Mouse (Mus musculus) kidney, embryonic 14.5 days (tissue): ENCODE results near the gene Cipc. TPM values are rescaled to one million over a fixed set of nuclear protein-coding genes. Genes with fewer than 3 reads are reported as not detected.

Experiments used
- ATAC-seq: fragments of 200-750 bp; cut with Nextera tagmentation; 2 replicates; pipeline ENCODE4 v1.8.0; 2017; ENCODE audit warnings: moderate number of reproducible peaks, mild to moderate bottlenecking, moderate TSS enrichment, moderate library complexity; ENCODE audit not compliant: low FRiP score, low TSS enrichment
- H3K27ac ChIP-seq: fragments of 300-500 bp; sonication (generic); 2 replicates; pipeline ENCODE4 v1.5.1; 2014; ENCODE audit warnings: low read depth, mild to moderate bottlenecking, low read length, moderate library complexity, mixed read lengths
- H3K27me3 ChIP-seq: fragments of 300-500 bp; sonication (generic); 2 replicates; pipeline ENCODE4 v1.6.1; 2014; ENCODE audit warnings: mild to moderate bottlenecking, low read length; ENCODE audit not compliant: control insufficient read depth, insufficient read depth
- H3K36me3 ChIP-seq: fragments of 300-500 bp; sonication (generic); 2 replicates; pipeline ENCODE4 v1.6.1; 2014; ENCODE audit warnings: low read length, mixed read lengths; ENCODE audit not compliant: control insufficient read depth, insufficient read depth
- H3K4me1 ChIP-seq: fragments of 300-500 bp; sonication (generic); 2 replicates; pipeline ENCODE4 v1.6.1; 2014; ENCODE audit warnings: low read length, mixed read lengths; ENCODE audit not compliant: control insufficient read depth, insufficient read depth
- H3K4me2 ChIP-seq: fragments of 300-500 bp; sonication (generic); replicated peaks from 2 replicates; pipeline ENCODE4 v1.6.1; 2014; ENCODE audit warnings: low read depth, mild to moderate bottlenecking, low read length
- H3K4me3 ChIP-seq: fragments of 300-500 bp; sonication (generic); 2 replicates; pipeline ENCODE4 v1.5.1; 2014; ENCODE audit warnings: mild to moderate bottlenecking, low read length
- H3K9ac ChIP-seq: fragments of 300-500 bp; sonication (generic); 2 replicates; pipeline ENCODE4 v1.6.1; 2014; ENCODE audit warnings: low read depth, mild to moderate bottlenecking, low read length, moderate library complexity
- H3K9me3 ChIP-seq: fragments of 300-500 bp; sonication (generic); 2 replicates; pipeline ENCODE4 v1.6.1; 2016; ENCODE audit warnings: low read length; ENCODE audit not compliant: control insufficient read depth
- WGBS: fragments of 180-500 bp; shearing (Covaris S2); extraction: QIAGEN DNeasy Blood & Tissue Kit; methylation state at CpG from one replicate; pipeline ENCODE4 v1.1.7; 2014; 5-methylcytosine and 5-hydroxymethylcytosine counted together
- polyA plus RNA-seq: library from polyadenylated mRNA; unstranded; fragments of >200 nt; fragmentation: Nextera tagmentation; extraction: Ambion mirVana; gene quantifications from 2 replicates; pipeline ENCODE4 v1.2.1, GENCODE M21; 2014

The Cipc gene
- polyA plus RNA-seq, 1 experiment from 2014 or later = 30.4 TPM

- no peak for ATAC-seq
- Histone ChIP-seq H3K4me1 (no peaks in the 10 kb centered on the region), H3K9ac (no peak overlapping the region), H3K4me3 (no peak overlapping the region), H3K4me2 (no peak overlapping the region), H3K27ac (no peak overlapping the region), H3K27me3 (no peaks in the 10 kb centered on the region), H3K36me3 (peaks cover 47% of the 10 kb centered on the region), H3K9me3 (no peaks in the 10 kb centered on the region)
- WGBS = 90% methylated on average over 16 of the region's 16 CpGs
These were observed 17.6 kb downstream of the Cipc start for GRCm38 (mm10) chr12:86964278-86965057.

- Histone ChIP-seq H3K9me3 (no peaks in the 10 kb centered on the region), H3K4me2 (no peak overlapping the region), H3K27me3 (no peaks in the 10 kb centered on the region), H3K36me3 (peaks cover 38% of the 10 kb centered on the region), H3K4me1 (no peaks in the 10 kb centered on the region), H3K27ac (no peak overlapping the region), H3K9ac (no peak overlapping the region), H3K4me3 (no peak overlapping the region)
- ATAC-seq = no peak
- 93% methylated on average over 4 of the region's 4 CpGs for WGBS
These were observed 18.5 kb downstream of the Cipc start for GRCm38 (mm10) chr12:86965237-86965799.

GRCm38 (mm10) chr12:86968468-86969219 is 21.8 kb downstream of the Cipc start:
- no peak for ATAC-seq
- H3K4me1 ChIP-seq = no peaks in the 10 kb centered on the region
- H3K9ac ChIP-seq = no peak overlapping the region
- 71% methylated on average over 13 of the region's 13 CpGs for WGBS
- no peak overlapping the region for H3K4me2 ChIP-seq
- no peaks in the 10 kb centered on the region for H3K9me3 ChIP-seq
- H3K4me3 ChIP-seq = no peak overlapping the region
- H3K36me3 ChIP-seq = peaks cover 7% of the 10 kb centered on the region
- H3K27ac ChIP-seq = no peak overlapping the region
- no peaks in the 10 kb centered on the region for H3K27me3 ChIP-seq

- Histone ChIP-seq H3K4me3 (no peak overlapping the region), H3K27ac (no peak overlapping the region), H3K27me3 (no peaks in the 10 kb centered on the region), H3K9ac (no peak overlapping the region), H3K4me2 (no peak overlapping the region), H3K9me3 (no peaks in the 10 kb centered on the region), H3K36me3 (peaks cover 5% of the 10 kb centered on the region; the same call in 1 of the 2 replicates), H3K4me1 (no peaks in the 10 kb centered on the region)
- 64% methylated on average over 3 of the region's 3 CpGs for WGBS
- ATAC-seq = no peak
These were observed 22.4 kb downstream of the Cipc start for GRCm38 (mm10) chr12:86969220-86969601.

GRCm38 (mm10) chr12:86971089-86971488 is 24.2 kb downstream of the Cipc start:
- peaks cover 7% of the 10 kb centered on the region for H3K4me1 ChIP-seq
- ATAC-seq = no peak
- H3K4me3 ChIP-seq = no peak overlapping the region
- H3K9ac ChIP-seq = no peak overlapping the region
- no peaks in the 10 kb centered on the region for H3K9me3 ChIP-seq
- no peak overlapping the region for H3K27ac ChIP-seq
- H3K36me3 ChIP-seq = no peaks in the 10 kb centered on the region
- no peak overlapping the region for H3K4me2 ChIP-seq
- 92% methylated on average over 7 of the region's 7 CpGs for WGBS
- H3K27me3 ChIP-seq = peaks cover 2% of the 10 kb centered on the region; the same call in 1 of the 2 replicates

GRCm38 (mm10) chr12:86973216-86973615 is 26.4 kb downstream of the Cipc start:
- Histone ChIP-seq H3K9ac (no peak overlapping the region), H3K4me3 (no peak overlapping the region), H3K36me3 (no peaks in the 10 kb centered on the region), H3K27ac (no peak overlapping the region), H3K9me3 (no peaks in the 10 kb centered on the region), H3K4me1 (peaks cover 7% of the 10 kb centered on the region), H3K4me2 (no peak overlapping the region), H3K27me3 (peaks cover 2% of the 10 kb centered on the region; the same call in 1 of the 2 replicates)
- WGBS = 37% methylated on average over 7 of the region's 7 CpGs
- peak; percentile 22; the same call in 1 of the 2 replicates for ATAC-seq

GRCm38 (mm10) chr12:86973706-86974105 is 26.9 kb downstream of the Cipc start:
- Histone ChIP-seq H3K9me3 (no peaks in the 10 kb centered on the region), H3K9ac (no peak overlapping the region), H3K4me3 (no peak overlapping the region), H3K4me2 (no peak overlapping the region), H3K4me1 (peaks cover 7% of the 10 kb centered on the region), H3K27ac (no peak overlapping the region), H3K27me3 (peaks cover 2% of the 10 kb centered on the region; the same call in 1 of the 2 replicates), H3K36me3 (no peaks in the 10 kb centered on the region)
- 43% methylated on average over 8 of the region's 8 CpGs for WGBS
- ATAC-seq = no peak

GRCm38 (mm10) chr12:86974387-86975288 is 27.8 kb downstream of the Cipc start:
- Histone ChIP-seq H3K9ac (peak overlapping the region; percentile 38; the same call in 1 of the 2 replicates), H3K4me1 (peaks cover 7% of the 10 kb centered on the region), H3K9me3 (no peaks in the 10 kb centered on the region), H3K4me3 (peak overlapping the region; percentile 17; the same call in 1 of the 2 replicates), H3K36me3 (no peaks in the 10 kb centered on the region), H3K27me3 (peaks cover 2% of the 10 kb centered on the region), H3K4me2 (peak overlapping the region; percentile 49), H3K27ac (no peak overlapping the region)
- 8% methylated on average over 38 of the region's 40 CpGs for WGBS
- ATAC-seq = peak; percentile 81
